Mouse (Mus musculus) left cerebral cortex, postnatal 36 days (tissue): Measurements from ENCODE around the gene Slc1a2. TPM values are rescaled to one million over a fixed set of nuclear protein-coding genes. Genes with fewer than 3 reads are reported as not detected.

ENCODE experiments used
- DNase-seq, 2 experiments: peaks; one replicate each; pipeline ENCODE4 v3.0.0; 2021 to 2022; ENCODE audit warnings: low spot score in 2 of 2, mixed read lengths in 1 of 2
- intact Hi-C: fragments of 180-260 bp; cut with DNase I; formaldehyde crosslinking; loops from one replicate; pipeline ENCODE4 v1.15.1; 2025
- total RNA-seq, 2 experiments: library from RNA; stranded (reverse); gene quantifications; 2 replicates each; pipeline ENCODE4 v1.2.3; 2021

The Slc1a2 gene
- total RNA-seq, 2 experiments from 2014 or later = 1,740 to 1,741 TPM

DNA sequence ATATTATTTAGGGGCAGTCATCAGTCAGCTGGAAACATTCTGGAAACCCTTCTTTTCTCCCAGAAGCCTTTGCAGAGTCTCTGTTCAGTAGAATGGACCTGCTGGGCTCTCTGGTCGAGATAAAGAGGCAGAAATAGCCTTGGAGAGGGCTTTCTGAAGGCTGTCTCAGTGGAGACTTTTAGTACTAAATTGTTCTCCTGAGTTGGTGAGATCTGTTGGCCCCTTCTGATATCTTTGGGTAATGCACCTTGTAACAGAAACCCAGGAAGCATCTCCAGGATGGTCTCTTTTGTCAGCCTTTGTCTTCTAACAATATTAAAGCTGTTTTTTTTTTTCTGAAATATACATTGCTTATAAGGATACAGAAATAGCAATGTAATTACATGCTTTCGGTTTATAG is 2.6 kb downstream of the Slc1a2 start:
- no peak for DNase-seq
- intact Hi-C loops = no loop called here

DNA sequence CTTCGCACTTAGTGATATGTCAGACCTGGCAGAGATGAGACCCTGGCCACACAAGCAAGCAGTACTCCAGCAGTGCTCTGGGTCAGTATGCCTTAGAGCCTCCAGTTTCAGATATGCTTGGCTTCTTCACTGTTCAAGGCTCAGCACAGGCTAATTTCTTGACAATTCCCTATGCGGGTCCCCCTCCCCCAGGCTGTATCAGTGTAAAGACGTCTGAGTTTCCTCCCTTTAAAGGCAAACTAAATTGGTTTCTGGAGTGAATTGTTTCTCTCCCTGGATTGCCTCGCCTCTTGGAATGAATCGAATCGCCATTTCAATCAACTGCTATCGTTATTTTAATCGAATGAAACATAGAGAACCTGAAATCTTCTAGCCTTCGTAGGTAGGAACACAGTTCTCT is 4.5 kb downstream of the Slc1a2 start:
- intact Hi-C loops = no loop called here

DNA sequence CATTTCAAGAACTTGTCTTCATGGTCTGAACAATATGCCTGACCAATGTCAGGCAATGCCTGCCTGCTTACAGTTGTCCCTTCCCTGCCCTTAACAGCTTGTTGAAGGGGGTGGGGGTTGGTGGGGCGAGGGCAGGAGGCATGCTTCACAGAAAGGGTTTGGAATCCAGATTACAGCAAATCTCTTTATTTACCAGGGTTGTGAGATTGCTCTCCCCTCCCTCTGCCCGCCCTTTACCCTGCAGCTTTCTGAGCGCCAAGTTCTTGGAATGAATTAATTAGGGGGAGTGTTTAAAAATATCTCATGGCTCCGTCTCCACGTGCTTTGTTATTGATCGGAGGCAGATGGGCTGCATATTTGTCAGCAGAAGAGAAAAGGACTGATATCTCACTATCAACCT is 4.9 kb downstream of the Slc1a2 start:
- DNase-seq = no peak
- intact Hi-C loops = no loop called here

More for the DNA sequence above, 4.5 kb downstream of the Slc1a2 start:
- no peak for DNase-seq

DNA sequence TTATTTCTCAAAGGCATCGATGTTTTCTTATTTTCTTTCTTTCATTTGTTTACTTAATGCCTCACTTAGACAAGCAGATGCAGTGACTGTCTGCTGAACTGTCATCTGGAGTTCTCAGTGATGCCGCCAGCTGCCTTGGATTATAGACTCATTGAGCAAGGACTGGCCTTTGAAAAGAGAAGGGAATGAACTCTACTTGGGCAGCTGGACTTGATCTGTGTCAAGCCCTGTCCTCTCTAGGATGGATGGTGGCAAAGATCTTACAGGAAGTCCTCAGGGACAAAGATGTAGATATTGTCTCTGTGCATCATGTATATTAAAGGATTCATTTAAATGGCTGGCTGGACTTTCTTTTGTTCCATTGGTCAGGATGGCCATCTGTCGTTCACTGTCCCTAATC is 5.4 kb downstream of the Slc1a2 start:
- intact Hi-C loops = no loop called here
- DNase-seq = no peak

DNA sequence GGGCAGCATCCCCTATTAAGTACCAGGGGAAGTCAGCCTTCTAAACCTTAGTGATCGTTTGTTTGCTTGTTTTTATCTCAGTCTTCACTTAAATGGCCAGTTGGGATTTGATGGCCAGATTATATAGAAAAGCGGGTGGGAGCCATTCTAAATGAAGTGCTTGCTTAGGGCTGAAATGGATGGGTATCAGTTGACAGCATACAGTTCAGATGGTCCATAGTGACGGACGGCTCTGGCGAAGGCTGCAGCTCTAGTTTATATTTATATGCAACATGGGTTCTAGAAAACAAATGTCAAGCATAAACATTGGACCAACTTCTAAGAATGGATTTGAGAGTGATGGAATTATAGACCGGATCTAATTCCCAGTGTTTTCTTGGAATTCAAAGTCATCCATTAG is 9.5 kb downstream of the Slc1a2 start:
- no peak for DNase-seq
- intact Hi-C loops = no loop called here

DNA sequence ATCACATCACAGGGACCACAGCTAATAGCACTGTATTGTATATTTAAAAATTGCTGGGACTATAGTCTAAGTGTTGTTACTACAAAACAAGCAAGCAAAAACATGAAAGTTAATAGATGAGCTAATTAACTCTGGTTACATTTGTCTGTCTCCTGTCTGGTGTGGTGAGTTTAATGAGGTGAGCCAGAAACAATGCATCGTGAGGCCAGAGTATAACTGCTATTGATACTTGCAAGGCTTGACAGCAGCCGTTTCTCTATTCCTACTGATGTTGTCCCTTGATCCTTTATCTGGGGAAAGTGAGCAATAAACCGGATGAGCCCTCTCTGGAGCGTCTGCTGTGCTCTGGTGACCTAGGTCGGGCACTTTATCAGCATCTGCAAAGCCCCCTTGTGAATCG is 11.1 kb downstream of the Slc1a2 start:
- intact Hi-C loops = no loop called here
- no peak for DNase-seq

DNA sequence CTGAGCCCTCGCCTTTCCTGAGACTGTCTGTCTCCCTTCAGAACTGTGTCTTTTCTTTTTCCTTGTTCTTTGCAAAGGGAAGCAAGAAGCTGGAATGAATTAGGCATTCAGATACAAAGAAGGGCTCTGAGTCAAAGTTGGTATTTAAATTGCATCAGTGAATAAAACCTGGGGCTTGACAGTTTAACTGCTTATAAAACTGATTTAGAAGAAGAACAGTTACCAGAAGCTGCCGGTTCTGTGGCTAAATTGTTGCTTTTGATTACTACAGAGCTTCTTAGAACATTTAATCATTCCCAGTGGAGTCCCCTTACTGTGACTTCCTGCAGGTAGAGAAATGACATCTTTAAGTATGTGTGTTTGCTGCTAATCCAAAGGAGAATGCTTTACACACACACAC is 16.1 kb downstream of the Slc1a2 start:
- DNase-seq = no peak
- intact Hi-C loops = no loop called here

DNA sequence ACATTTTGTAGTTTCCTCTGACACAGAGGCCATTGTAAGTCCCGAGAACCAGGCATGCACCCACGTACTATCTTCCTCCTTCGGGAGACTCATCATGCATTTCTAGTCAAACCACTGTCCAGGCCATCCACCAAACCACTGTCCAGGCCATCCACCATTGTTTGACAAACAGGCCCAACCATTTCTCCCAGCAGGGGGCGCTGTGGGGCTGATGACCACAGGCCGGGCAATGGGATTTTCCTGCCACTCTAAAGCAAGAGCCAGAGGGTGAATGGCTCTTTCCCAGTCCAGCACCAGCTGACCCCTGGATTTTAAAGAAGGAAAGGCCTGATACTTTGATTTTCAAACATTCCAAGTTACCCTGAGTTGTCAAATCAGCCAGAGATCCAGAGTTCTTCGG is 16.8 kb downstream of the Slc1a2 start:
- peak in 1 of 2 experiments; percentile 66 for DNase-seq
- intact Hi-C loops = no loop called here

DNA sequence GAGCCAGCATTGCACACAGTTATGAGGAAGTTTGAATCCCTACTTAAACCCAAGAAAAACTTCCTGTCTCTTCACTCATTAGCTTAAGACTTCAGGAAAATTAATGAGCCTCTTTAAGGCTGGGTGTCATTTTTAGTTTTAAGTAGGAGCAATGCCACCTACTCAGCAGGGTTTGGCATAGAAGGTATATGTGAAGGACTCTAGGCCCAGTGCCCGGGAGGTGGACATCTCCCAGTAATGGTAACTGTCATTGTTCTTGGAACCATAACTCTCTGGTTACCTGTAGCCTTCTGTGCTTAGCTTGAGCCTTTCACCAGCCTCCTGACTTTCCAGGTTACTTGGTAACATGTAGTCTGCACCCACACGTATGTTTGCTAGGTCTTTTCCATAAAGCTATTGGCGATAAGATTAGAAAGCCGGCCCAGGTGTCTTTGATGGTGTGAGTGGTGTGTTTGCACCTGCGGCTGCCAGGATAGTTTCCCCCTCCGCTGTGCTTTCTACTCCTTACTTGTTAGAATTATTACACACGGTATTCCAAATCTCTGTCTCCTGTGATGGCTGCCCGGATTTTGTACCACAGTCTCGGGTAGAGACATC is 18.4 kb downstream of the Slc1a2 start:
- DNase-seq = no peak
- intact Hi-C loops = no loop called here

DNA sequence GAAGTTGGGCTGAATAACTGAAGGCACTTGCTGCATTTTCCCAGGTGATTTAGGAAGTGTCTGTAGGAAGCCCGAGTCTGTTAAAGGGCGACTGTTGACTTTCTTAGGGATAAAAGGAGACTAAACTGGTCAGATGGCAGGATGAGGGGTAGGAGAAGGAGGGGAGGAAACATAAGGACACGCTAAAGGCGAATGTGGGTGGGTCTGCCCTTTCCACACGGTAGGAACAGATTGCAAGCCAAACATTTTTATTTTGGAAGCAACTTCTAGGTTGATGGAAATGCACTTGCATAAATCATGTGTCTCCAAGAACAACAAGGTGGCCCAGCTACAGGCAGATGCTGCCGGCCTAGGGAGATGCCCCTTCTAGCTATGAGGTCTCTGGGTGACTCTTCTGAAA is 18.9 kb downstream of the Slc1a2 start:
- intact Hi-C loops = no loop called here
- no peak for DNase-seq

DNA sequence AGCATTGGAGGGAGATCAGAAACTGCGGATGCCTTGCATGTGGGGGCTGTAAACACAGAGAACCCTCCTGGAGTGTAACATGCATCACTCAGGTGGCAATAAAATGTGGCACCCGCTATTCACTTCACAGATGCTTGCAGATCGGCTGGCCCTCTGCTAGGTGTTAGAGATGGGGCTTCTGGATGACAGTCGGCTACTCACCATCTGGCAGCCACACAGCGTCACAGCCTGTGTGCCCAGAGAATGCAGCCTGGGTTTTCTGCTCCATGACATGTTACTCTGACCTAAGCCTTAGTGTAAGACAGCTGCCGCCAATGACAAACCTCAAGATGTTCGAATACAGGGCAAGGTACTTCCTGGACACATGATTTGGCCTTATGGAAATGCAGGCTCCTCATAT is 22.9 kb downstream of the Slc1a2 start:
- intact Hi-C loops = loop anchor here (10.0 kb wide), 1 partner anchor 663 kb away; no protein-coding TSS in a partner anchor
- DNase-seq = no peak

DNA sequence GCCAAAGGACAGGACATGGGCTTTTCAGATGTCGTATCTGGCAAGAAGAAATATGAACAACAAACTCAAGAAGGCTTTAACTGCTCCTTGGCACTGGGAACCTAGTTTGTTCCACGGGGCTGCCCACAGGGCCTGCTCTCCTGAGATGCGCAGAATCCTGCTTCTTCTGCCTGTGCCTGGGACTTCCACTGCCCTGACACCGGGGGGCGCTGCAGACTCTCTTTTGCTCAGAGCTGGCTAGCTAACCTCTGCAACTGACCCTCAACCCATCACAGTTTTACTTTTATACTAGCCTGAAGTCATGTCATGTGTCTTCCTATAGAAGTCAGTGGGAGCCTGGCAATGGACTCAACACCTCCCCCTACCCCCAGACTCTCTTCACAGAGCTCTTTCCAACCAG is 23.7 kb downstream of the Slc1a2 start:
- intact Hi-C loops = loop anchor here (10.0 kb wide), 1 partner anchor 663 kb away; no protein-coding TSS in a partner anchor
- no peak for DNase-seq

DNA sequence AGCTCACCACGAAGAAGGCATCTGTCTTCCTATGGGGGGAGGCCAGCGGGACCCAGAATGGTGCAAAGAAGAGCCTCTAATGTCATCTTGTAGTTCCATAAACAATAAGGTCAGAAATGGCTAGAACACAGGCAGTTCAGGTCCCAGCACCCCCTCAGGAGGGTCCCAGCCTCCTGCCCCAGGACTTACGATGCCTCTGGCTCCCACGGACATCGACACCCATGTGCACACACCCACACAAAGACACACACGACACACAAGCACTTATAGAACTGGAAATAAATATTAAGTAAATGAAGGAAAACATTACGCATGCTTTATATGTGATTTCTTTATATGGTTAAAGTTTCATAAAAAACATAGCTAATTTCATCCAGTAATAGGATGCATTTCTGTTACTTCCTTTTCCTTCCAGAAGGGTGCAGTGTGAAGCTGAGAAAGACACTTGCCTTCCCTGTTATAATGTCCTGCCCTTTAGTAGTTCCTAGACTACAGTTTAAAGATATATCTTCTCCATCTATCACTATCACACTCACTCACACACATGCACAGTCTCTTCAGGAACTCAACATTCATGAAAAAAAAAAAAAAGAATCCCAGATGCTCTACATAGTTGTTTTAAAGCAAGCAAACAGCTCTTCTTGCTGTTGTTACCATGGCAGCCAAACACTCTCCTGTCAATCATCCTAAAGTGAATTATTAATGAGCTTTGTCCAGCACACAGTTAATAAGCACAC is 27.1 kb downstream of the Slc1a2 start:
- intact Hi-C loops = loop anchor here (5.0 to 10.0 kb wide), 3 partner anchors 332 to 659 kb away; partner anchors contain the start of genes Apip and Pdhx

DNA sequence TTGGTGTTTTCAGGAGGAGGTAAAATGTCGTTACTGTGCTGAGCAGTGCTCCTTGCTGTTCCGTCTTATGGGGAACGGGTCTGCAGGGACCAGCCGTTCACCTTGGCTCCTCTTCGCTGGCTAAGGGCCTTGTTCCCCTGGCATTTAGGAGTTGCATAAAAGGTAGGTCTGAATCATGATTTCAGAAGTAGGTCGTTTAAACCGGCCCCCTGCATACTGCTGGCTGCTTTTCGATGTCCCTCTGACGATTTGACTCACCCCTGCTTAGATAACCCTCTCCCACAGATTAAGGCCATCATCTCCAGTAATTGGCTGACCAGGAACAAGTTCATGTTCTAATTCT is 27.6 kb downstream of the Slc1a2 start:
- no peak for DNase-seq
- intact Hi-C loops = loop anchor here (5.0 to 10.0 kb wide), 3 partner anchors 331 to 659 kb away; partner anchors contain the start of genes Apip and Pdhx

More for the DNA sequence above, 27.1 kb downstream of the Slc1a2 start:
- no peak for DNase-seq

DNA sequence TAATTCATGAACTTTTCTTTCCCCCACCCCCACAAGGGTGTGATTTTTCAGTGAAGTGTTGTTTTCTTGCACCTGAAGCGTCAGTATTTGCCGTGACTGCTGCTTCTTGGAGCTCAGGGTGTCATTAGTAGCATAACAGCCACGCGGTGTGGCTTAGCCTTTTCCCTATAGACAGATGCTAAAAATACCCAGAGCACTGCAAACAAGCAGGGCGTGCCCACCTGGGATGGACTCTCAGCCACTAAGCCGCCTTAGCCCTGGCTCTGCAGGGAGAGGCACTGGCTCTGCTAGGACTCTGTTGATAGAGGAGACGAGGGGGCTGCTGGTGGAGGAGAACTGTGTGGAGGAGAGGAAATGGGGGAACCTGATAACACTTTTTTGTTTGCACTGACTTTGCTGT is 35.1 kb downstream of the Slc1a2 start:
- intact Hi-C loops = no loop called here
- DNase-seq = no peak

DNA sequence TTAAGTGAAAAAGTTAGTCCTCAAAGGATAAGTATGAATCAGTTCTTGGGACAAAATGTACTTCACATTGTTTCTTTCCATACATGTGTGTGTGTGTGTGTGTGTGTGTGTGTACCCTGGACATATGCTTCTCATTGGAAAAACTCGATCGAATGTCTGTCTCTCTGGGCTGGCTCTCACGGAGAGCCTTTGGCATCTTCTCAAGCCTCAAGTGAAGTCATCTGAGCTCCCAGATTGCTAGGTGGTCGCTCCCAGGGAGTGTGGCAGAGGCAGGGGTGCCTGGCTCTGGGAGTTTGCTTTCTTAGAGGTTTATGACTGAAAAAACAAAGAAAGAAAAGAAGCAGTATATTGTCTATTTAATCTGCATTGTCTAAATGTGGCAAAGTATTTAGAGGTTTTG is 36.3 kb downstream of the Slc1a2 start:
- intact Hi-C loops = no loop called here
- no peak for DNase-seq

DNA sequence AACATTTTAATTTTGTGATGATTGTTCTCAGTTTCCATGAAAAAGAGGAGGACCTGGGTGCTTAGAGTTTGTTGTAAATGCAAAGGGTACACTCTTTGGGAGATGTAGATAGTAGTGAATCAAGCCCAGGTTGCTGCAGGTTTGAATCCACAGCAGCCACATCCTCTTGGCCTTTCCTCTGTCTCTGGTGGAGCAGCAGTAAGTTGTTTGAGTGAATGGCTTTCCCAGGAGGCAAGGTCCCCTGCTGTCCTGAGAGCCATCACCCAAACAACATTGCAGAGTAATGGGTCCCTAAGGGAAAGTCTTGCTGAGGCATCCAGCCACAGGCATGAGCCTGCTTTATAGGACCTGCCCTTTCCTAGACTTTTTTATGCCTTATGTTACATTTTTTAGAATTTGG is 37.1 kb downstream of the Slc1a2 start:
- intact Hi-C loops = no loop called here

DNA sequence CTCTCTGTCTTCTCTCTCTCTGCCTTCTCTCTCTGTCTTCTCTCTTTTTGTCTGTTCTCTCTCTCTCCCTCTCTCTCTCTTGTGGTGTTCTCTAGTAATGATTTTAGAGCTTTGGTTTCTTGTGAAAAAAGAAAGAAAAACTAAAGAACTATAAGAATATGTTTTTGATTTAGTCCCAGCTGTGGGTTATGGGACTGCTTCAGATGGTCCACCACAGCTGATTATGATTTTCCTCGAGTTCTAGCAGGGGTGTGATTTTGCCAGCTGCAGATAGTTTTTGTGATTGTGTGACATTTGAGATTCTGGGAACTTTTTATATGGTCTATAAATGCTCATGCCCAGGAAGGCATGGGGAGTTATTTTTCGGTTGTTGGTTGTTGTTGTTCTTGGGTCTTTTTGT is 39.3 kb downstream of the Slc1a2 start:
- intact Hi-C loops = no loop called here
- DNase-seq = no peak

More for the DNA sequence above, 37.1 kb downstream of the Slc1a2 start:
- DNase-seq = no peak

DNA sequence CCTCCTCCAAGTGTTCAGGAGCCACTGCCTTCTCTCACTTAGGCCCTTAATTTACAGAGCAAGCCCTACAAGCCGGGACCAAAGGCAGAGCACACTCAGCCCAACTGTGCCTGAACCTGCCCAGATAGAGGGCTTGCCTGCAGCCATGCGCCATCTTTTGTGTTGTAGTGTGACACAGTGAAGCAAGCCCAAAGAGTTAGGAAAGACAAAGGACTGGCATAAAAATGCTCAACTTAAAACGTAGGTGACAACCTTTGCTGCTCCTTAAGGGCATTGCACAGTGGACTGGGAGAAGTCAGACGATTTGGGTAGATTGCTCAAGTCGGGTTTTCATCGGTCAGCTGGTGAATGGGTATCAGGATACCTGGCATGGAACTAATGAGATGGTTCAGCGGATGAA is 41.5 kb downstream of the Slc1a2 start:
- intact Hi-C loops = no loop called here
- DNase-seq = no peak

DNA sequence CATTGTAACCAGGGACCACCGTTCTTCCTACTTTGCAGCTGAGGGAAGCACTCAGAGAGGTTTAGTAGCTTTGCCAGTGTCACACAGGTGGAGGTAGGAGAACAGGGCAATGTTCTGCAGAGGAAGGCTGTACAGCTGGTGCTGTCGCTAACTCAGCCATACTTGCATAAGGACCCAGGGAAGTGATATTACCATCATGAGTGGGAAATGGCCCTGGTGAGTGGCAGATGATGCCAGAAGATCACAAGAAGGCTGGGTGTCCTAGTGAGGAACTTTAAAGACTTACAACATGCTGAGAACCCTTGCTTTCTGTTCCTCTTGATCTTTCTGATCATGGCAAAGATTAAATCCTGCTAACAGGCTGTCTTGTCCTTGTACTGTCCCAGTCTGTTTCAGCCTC is 42.2 kb downstream of the Slc1a2 start:
- DNase-seq = no peak
- intact Hi-C loops = no loop called here

DNA sequence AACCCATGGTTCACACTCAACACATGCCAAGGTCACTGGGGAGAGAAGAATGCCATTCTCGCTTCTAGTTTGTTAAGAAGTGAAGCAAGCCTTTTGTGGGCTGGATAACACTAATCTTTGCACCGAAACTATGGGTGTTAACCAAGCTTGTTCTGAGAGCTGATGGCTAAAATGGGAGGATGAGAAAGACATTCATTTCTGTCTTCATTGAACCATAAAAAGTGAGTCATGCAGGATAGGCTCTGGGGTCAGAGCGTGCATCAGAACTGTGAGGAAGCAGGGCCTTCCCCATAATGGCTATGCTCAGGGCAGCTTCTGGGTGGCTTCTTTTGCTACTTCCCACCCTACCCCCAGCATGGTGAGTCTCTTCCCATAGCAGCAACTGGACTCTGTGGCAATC is 42.9 kb downstream of the Slc1a2 start:
- intact Hi-C loops = no loop called here

More for the DNA sequence above, 42.9 kb downstream of the Slc1a2 start:
- no peak for DNase-seq
